Mouse (Mus musculus) CD4-positive helper T cell, adult 2 months (primary cell): ENCODE measurements around the gene Cldnd2.

Source experiments
- DNase-seq: peaks from one replicate; pipeline ENCODE4 v3.0.0-alpha.2; 2012; ENCODE audit warnings: low read depth, missing footprints, low spot score

Gene Cldnd2

GRCm38 (mm10) chr7:43490861-43491260, 50.3 kb downstream of the Cldnd2 start:
- DNase-seq = no peak
